Mouse (Mus musculus) neural tube, embryonic 15.5 days (tissue): ENCODE data around the gene Prpf40b. TPM values are rescaled to one million over a fixed set of nuclear protein-coding genes. Genes with fewer than 3 reads are reported as not detected.
A peak's percentile ranks its signal among the peaks of the same experiment; 100 is the strongest.
"Not testable (repeated sequence)": the region's sequence is repeated elsewhere in the genome, so short reads cannot be mapped to it uniquely, and the experiment has no call there.

Source experiments
- ATAC-seq: fragments of 200-750 bp; cut with Nextera tagmentation; 2 replicates; pipeline ENCODE4 v1.8.0; 2017; ENCODE audit warnings: mild to moderate bottlenecking, moderate TSS enrichment, moderate library complexity; ENCODE audit not compliant: low FRiP score
- H3K27ac ChIP-seq: fragments of 300-500 bp; sonication (generic); replicated peaks from 2 replicates; pipeline ENCODE4 v1.5.1; 2015; ENCODE audit warnings: mild to moderate bottlenecking, inconsistent platforms
- H3K27me3 ChIP-seq: fragments of 300-500 bp; sonication (generic); replicated peaks from 2 replicates; pipeline ENCODE4 v1.6.1; 2015; ENCODE audit warnings: inconsistent platforms
- H3K36me3 ChIP-seq: fragments of 300-500 bp; sonication (generic); 2 replicates; pipeline ENCODE4 v1.6.1; 2015; ENCODE audit warnings: inconsistent platforms
- H3K4me1 ChIP-seq: fragments of 300-500 bp; sonication (generic); 2 replicates; pipeline ENCODE4 v1.6.1; 2015; ENCODE audit warnings: inconsistent platforms
- H3K4me2 ChIP-seq: fragments of 300-500 bp; sonication (generic); 2 replicates; pipeline ENCODE4 v1.6.1; 2015; ENCODE audit warnings: inconsistent platforms, mild to moderate bottlenecking, moderate library complexity
- H3K4me3 ChIP-seq: fragments of 300-500 bp; sonication (generic); replicated peaks from 2 replicates; pipeline ENCODE4 v1.5.1; 2015; ENCODE audit warnings: mild to moderate bottlenecking, inconsistent platforms
- H3K9ac ChIP-seq: fragments of 300-500 bp; sonication (generic); replicated peaks from 2 replicates; pipeline ENCODE4 v1.6.1; 2015; ENCODE audit warnings: mild to moderate bottlenecking, inconsistent platforms
- H3K9me3 ChIP-seq: fragments of 300-500 bp; sonication (generic); replicated peaks from 2 replicates; pipeline ENCODE4 v1.6.1; 2016; ENCODE audit warnings: inconsistent platforms
- WGBS: fragments of 180-500 bp; shearing (Covaris S2); methylation state at CpG from one replicate; pipeline ENCODE4 v1.1.7; 2015; ENCODE audit warnings: mixed read lengths; 5-methylcytosine and 5-hydroxymethylcytosine counted together
- polyA plus RNA-seq: library from polyadenylated mRNA; unstranded; fragments of >200 nt; fragmentation: Nextera tagmentation; extraction: Ambion mirVana; gene quantifications from 2 replicates; pipeline ENCODE4 v1.2.1, GENCODE M21; 2015

Prpf40b gene
- polyA plus RNA-seq, result 95.7 and 111 TPM in 2 replicates

GRCm38 (mm10) chr15:99294813-99295374 is at the start of gene Prpf40b:
Prpf40b (plus strand) TSS chr15:99295087.
- H3K27me3 ChIP-seq, result no peaks in the 10 kb centered on the region
- peaks cover 28% of the 10 kb centered on the region for H3K4me1 ChIP-seq
- H3K9me3 ChIP-seq, result no peaks in the 10 kb centered on the region
- 0% methylated on average over 45 of the region's 64 CpGs for WGBS
- H3K4me3 ChIP-seq, result peak within 1 kb of the TSS; percentile 67
- peak; percentile 95 for ATAC-seq
- peak within 1 kb of the TSS; percentile 72 for H3K4me2 ChIP-seq
- no peaks in the 10 kb centered on the region for H3K36me3 ChIP-seq
- H3K9ac ChIP-seq, result peak within 1 kb of the TSS; percentile 82
- peak within 1 kb of the TSS; percentile 91 for H3K27ac ChIP-seq

GRCm38 (mm10) chr15:99246736-99247135 is 48.2 kb upstream of the Prpf40b start:
- H3K9ac ChIP-seq, H3K4me3 ChIP-seq, H3K27ac ChIP-seq, H3K4me2 ChIP-seq, H3K27me3 ChIP-seq, H3K9me3 ChIP-seq, ATAC-seq: not testable (repeated sequence)
- Histone ChIP-seq H3K36me3 (peaks cover 68% of the 10 kb centered on the region), H3K4me1 (peaks cover 13% of the 10 kb centered on the region)
- WGBS, result 88% methylated on average over 6 of the region's 6 CpGs

DNA sequence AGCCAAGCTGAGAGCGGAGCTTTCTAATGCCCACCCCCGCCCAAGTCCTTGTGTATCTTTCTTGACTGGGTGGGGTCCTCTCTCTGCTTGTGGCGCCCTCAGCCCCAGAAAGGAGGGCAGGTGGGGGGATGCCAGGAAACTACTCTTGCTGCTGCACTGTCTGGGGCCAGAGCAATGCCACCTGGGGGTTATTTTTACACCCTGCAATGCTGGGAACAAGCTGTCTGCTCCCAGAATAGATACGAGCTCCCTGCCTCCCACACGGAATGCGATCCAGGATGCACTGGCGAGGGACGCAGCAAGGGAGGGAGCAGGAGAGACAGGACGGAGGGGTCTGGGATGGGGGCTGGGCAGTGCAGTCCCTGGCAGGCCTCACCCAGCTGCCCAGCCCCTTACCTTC is 45.9 kb upstream of the Prpf40b start:
- Histone ChIP-seq H3K4me3 (no peak overlapping the region), H3K9me3 (no peaks in the 10 kb centered on the region), H3K4me2 (no peak overlapping the region), H3K27ac (no peak overlapping the region), H3K36me3 (peaks cover 49% of the 10 kb centered on the region), H3K9ac (no peak overlapping the region), H3K4me1 (peaks cover 26% of the 10 kb centered on the region), H3K27me3 (no peaks in the 10 kb centered on the region)
- 86% methylated on average over 9 of the region's 9 CpGs for WGBS
- no peak for ATAC-seq

GRCm38 (mm10) chr15:99249938-99250337 is 44.9 kb upstream of the Prpf40b start:
- no peaks in the 10 kb centered on the region for H3K27me3 ChIP-seq
- no peak overlapping the region for H3K9ac ChIP-seq
- no peaks in the 10 kb centered on the region for H3K9me3 ChIP-seq
- peaks cover 39% of the 10 kb centered on the region for H3K36me3 ChIP-seq
- H3K27ac ChIP-seq, result no peak overlapping the region
- no peak overlapping the region for H3K4me2 ChIP-seq
- H3K4me1 ChIP-seq, result peaks cover 26% of the 10 kb centered on the region
- H3K4me3 ChIP-seq, result no peak overlapping the region
- 94% methylated on average over 11 of the region's 11 CpGs for WGBS
- ATAC-seq, result no peak

DNA sequence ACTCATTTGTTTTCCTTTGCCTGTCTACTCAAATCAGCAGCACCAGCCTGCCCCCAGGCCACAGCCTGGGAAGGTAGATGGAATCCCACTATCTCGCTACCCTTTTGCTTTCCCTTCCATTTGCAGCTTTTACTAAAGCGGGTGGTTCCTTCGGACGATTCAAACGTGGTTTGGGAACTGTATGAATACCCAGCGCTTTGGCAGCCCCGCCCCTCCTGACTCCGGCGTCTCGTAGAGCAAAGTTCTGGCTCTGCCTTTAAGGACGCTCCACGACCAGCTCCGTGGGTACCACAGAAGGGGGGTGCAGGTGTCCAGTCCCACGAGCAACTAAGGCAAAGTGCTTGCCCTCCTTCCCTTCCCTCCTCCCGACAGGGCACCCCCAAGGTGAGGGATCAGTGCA is 43.8 kb upstream of the Prpf40b start:
- H3K9ac ChIP-seq, result peak overlapping the region; percentile 56
- ATAC-seq, H3K27me3 ChIP-seq, H3K9me3 ChIP-seq: not testable (repeated sequence)
- H3K36me3 ChIP-seq, result peaks cover 28% of the 10 kb centered on the region
- 2% methylated on average over 14 of the region's 15 CpGs for WGBS
- H3K4me1 ChIP-seq, result peaks cover 26% of the 10 kb centered on the region
- peak overlapping the region; percentile 51 for H3K27ac ChIP-seq
- peak overlapping the region; percentile 66 for H3K4me3 ChIP-seq
- H3K4me2 ChIP-seq, result peak overlapping the region; percentile 82

DNA sequence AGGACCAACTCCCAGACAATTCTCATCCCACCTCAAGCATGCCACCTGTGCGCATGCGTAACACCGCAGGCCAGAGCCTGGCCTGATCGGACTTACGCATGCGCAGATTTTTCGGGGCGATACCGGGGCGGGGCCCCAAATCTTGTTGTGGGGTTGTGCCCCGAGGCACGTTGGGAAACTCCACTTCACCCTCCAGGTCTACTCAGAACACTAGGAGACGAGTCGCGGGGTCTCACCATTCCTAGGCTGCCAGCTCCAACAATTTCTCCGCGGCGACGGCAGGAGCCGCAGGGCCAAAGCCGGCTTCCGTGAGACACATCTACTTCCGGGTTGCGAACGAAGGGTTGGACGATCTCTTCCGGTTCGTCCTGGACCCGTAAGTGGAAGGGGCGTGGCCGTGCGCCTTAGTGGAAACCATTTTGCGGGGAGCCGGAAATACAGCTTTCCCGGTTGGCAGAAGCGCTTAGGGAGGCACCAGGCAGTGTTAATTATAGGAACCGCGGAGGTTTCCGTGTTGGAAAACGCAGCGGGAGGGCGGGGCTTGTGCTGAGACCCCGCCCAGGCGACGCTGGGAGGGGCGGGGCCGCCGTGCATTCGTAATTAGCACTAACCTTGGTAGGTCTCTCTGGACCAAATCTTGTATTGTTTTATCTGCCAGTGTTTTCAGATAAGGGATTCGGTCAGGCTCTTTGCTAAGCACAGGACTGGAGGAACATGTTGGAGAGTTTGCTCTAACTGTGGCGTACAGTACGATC is 43.1 kb upstream of the Prpf40b start, which contains the start of gene Mcrs1:
TSS of gene Mcrs1 (minus strand) at position 336 of the 755 bp plus-strand sequence.
- H3K9ac ChIP-seq, result peak within 1 kb of the TSS; percentile 64
- peak within 1 kb of the TSS; percentile 66 for H3K4me3 ChIP-seq
- H3K4me2 ChIP-seq, result peak within 1 kb of the TSS; percentile 82
- peak; percentile 96 for ATAC-seq
- H3K9me3 ChIP-seq, result no peaks in the 10 kb centered on the region
- peaks cover 26% of the 10 kb centered on the region for H3K4me1 ChIP-seq
- H3K27me3 ChIP-seq, result no peaks in the 10 kb centered on the region
- under 1% methylated on average over 52 of the region's 52 CpGs for WGBS
- H3K27ac ChIP-seq, result peak within 1 kb of the TSS; percentile 97
- H3K36me3 ChIP-seq, result peaks cover 21% of the 10 kb centered on the region

DNA sequence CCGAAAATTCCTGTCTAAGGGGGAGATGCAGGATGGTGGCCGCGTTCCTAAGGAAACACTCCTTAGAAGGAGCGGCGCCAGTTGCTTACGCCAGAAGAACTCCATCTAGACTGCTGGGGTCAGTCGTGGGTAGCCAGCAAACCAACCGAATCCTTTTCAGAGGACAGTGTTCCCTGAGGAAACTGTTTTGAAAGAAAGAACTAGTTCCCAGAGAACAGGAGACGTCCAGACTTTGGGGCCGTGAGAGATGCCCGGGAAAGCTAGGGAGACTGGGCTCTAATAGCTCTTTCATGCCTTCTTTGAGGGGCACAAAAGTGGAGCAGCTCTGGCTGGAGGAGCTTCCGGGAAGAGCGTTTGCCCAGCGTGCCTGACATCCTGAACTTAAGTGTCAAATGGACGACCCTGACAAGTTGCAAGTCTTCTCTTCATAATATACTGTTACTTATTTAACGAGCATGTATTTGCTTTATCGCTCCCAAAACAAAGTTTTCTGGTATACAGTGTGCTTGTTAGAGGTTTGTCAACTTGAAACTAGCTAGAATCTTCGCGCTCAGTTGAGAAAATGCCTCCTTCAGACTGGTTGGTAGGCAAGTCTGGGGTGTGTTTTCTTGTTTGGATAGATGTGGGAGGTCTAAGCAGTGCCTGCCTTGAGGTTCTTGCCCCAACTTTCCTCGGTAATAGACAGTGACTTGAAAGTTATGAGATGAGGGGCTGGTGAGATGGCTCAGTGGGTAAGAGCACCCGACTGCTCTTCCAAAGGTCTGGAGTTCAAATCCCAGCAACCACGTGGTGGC is 42.3 kb upstream of the Prpf40b start:
- no peaks in the 10 kb centered on the region for H3K27me3 ChIP-seq
- ATAC-seq, result peak; percentile 69
- peaks cover 26% of the 10 kb centered on the region for H3K4me1 ChIP-seq
- peak overlapping the region; percentile 66 for H3K4me3 ChIP-seq
- peak overlapping the region; percentile 82 for H3K4me2 ChIP-seq
- peak overlapping the region; percentile 97 for H3K27ac ChIP-seq
- peaks cover 13% of the 10 kb centered on the region for H3K36me3 ChIP-seq
- 4% methylated on average over 22 of the region's 22 CpGs for WGBS
- H3K9me3 ChIP-seq, result no peaks in the 10 kb centered on the region
- peak overlapping the region; percentile 64 for H3K9ac ChIP-seq

GRCm38 (mm10) chr15:99253175-99253479 is 41.8 kb upstream of the Prpf40b start:
- H3K9ac ChIP-seq, H3K9me3 ChIP-seq, ATAC-seq, H3K27ac ChIP-seq, H3K27me3 ChIP-seq, H3K36me3 ChIP-seq: not testable (repeated sequence)
- H3K4me3 ChIP-seq, result 0 out of 2 replicates have a peak overlapping the region, but pooled peaks have one; percentile 66
- 48% methylated on average over 2 of the region's 2 CpGs for WGBS
- H3K4me2 ChIP-seq, result peak overlapping the region; percentile 82
- peaks cover 26% of the 10 kb centered on the region for H3K4me1 ChIP-seq

DNA sequence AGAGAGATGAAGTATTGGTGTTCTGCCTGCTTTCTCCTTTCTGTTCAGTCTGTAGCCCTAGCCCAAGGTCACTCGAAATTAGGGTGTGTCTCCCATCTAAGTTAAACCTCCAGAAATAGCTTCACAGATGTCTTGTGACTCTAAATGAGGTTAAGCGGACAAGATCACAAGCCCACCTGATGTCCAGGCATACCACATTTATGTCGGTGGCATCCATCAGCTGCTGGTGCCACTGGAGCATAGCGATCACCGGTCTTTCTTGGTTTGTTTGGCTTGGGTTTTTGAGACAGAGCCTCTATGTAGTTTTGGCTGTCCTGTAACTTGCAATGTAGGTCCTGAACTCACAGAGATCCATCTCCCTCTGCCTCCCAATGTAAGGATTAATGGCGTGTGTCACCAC is 41.1 kb upstream of the Prpf40b start:
- H3K9ac ChIP-seq, result no peak overlapping the region
- peaks cover 5% of the 10 kb centered on the region; the same call in 1 of the 2 replicates for H3K36me3 ChIP-seq
- peaks cover 26% of the 10 kb centered on the region for H3K4me1 ChIP-seq
- no peak overlapping the region for H3K4me3 ChIP-seq
- no peak overlapping the region for H3K4me2 ChIP-seq
- no peak overlapping the region for H3K27ac ChIP-seq
- ATAC-seq, result no peak
- no peaks in the 10 kb centered on the region for H3K9me3 ChIP-seq
- no peaks in the 10 kb centered on the region for H3K27me3 ChIP-seq
- 92% methylated on average over 6 of the region's 6 CpGs for WGBS

- 77% methylated on average over 2 of the region's 2 CpGs for WGBS
- H3K4me2 ChIP-seq, result no peak overlapping the region
Observed at GRCm38 (mm10) chr15:99254477-99255005, 40.3 kb upstream of the Prpf40b start.

DNA sequence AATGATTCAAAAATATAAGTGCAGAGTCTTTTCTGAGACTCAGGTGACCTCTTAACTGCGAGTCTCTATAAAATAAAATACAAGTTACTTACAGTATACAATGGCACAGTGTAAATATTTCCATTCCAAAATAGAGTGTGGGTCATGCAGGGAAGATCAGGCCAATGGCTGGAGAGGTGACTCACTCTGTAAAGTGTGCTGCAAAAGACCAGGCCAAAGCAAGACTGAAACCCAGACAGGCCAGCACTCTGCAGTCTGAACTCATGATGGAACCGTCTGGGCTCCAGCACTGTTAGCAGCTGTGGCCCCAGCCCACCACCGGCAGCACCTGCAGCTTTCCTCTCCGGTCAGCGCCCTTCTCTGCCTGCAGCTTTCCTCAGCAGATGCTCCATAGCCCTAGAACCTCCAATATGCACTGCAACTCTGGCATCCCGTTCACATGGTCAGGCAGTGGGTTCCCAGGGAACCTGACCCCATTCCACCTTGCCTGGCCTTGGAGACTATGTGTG is 39.6 kb upstream of the Prpf40b start:
- no peak for ATAC-seq
- 90% methylated on average over 6 of the region's 6 CpGs for WGBS
- Histone ChIP-seq H3K9ac (no peak overlapping the region), H3K4me2 (no peak overlapping the region), H3K4me3 (no peak overlapping the region), H3K27me3 (no peaks in the 10 kb centered on the region), H3K27ac (no peak overlapping the region), H3K36me3 (no peaks in the 10 kb centered on the region), H3K9me3 (no peaks in the 10 kb centered on the region), H3K4me1 (peaks cover 30% of the 10 kb centered on the region)

More at GRCm38 (mm10) chr15:99254477-99255005, 40.3 kb upstream of the Prpf40b start:
- Histone ChIP-seq H3K27ac (no peak overlapping the region), H3K9ac (no peak overlapping the region), H3K9me3 (no peaks in the 10 kb centered on the region), H3K36me3 (no peaks in the 10 kb centered on the region), H3K4me1 (peaks cover 30% of the 10 kb centered on the region), H3K4me3 (no peak overlapping the region), H3K27me3 (no peaks in the 10 kb centered on the region)
- ATAC-seq, result no peak
